ENCODE assay signal across 27 mouse cellular contexts in the genomic region with DNA sequence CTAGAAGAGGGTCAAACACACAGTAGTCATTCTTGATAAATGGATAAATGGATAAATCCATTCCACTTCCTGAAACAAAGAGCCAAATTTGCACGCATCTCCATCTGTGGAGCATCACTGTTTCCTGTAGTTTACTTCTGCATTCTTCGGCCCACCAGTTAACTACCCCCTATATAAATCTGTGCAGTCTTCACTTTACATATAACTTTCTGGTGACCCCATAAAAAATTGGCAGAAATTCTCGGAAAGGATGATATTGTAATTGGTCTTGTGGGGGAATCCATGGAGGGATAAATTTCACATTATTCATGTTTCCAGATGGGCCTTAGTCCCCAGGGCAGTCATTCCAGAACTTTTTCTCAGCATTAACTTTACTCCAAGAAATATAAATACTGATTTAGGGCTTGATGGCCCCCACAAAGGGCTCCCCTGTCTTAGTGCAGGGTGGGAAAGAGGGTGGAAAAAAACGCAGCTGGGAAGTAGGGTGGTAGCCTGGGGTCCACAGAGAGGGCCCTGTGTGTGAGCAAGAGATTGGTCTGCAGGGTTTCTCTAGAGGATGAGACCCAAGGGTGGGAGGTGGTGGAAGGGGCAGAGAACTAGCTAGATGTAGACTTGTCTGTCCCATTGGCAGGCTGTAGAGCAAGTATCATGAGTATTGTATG. TPM values are rescaled to one million over a fixed set of nuclear protein-coding genes. Genes with fewer than 3 reads are reported as not detected.
DNase-seq lines count a peak whose midpoint lies in the region; ATAC-seq and TF ChIP-seq lines count a peak whose summit lies in the region.
"Had no signal": no experiment of that assay in that cellular context is flagged by ENCODE, and none has a peak within 500 bp of the region (broad histone marks: within the 10 kb centered on the region; RNA-seq: fewer than 3 reads in every experiment).

No protein-coding gene starts in this region.

- peak overlapping the region; percentile 39 for H3K27ac ChIP-seq in kidney, embryonic 16.5 days (ENCODE audit: low read length)
- H3K27ac ChIP-seq in lung, postnatal 0 days (ENCODE audit: low read length) = peak overlapping the region; percentile 49; the same call in 1 of the 2 replicates
- H3K27ac ChIP-seq in intestine, embryonic 16.5 days (ENCODE audit: low read length) = peak overlapping the region; percentile 36; the same call in 1 of the 2 replicates
- H3K27ac ChIP-seq in stomach, embryonic 16.5 days (ENCODE audit: low read length) = peak overlapping the region; percentile 62
- H3K27ac ChIP-seq: forebrain, embryonic 15.5 days; heart, embryonic 10.5 days; heart, embryonic 15.5 days; hindbrain, embryonic 12.5 days; hindbrain, postnatal 0 days; liver, embryonic 15.5 days; midbrain, embryonic 10.5 days; midbrain, embryonic 15.5 days; neural tube, embryonic 15.5 days had no signal

- no peak overlapping the region for H3K4me3 ChIP-seq in kidney, embryonic 16.5 days (ENCODE audit: low read length)
- H3K4me3 ChIP-seq in lung, postnatal 0 days (ENCODE audit: low read depth, low read length) = no peak overlapping the region
- no peak overlapping the region for H3K4me3 ChIP-seq in lung, adult 2 months (replicated peaks; ENCODE audit: extremely low read depth, low read depth, low read length)
- no peak overlapping the region for H3K4me3 ChIP-seq in intestine, embryonic 16.5 days (ENCODE audit: low read length)
- H3K4me3 ChIP-seq in stomach, embryonic 16.5 days (replicated peaks; ENCODE audit: low read length) = no peak overlapping the region
- H3K4me3 ChIP-seq: forebrain, embryonic 15.5 days; heart, embryonic 10.5 days; heart, embryonic 15.5 days; hindbrain, embryonic 12.5 days; liver, embryonic 15.5 days; midbrain, embryonic 10.5 days; midbrain, embryonic 15.5 days; neural tube, embryonic 15.5 days had no signal

- WGBS in kidney, embryonic 16.5 days = 69% methylated on average over 4 of the region's 4 CpGs
- WGBS in lung, postnatal 0 days = 69% methylated on average over 4 of the region's 4 CpGs
- 70% methylated on average over 4 of the region's 4 CpGs for WGBS in lung, adult 2 months
- 55% methylated on average over 4 of the region's 4 CpGs for WGBS in intestine, embryonic 16.5 days
- WGBS in stomach, embryonic 16.5 days = 45% methylated on average over 4 of the region's 4 CpGs

- TF ChIP-seq POLR2A in lung, adult 2 months (IDR thresholded peaks at IDR 0.05; ENCODE audit: borderline replicate concordance, extremely low read depth, low read depth, low read length) = no peak

- H3K9ac ChIP-seq in kidney, embryonic 16.5 days (replicated peaks; ENCODE audit: low read length) = no peak overlapping the region
- H3K9ac ChIP-seq in lung, postnatal 0 days (replicated peaks; ENCODE audit: low read depth) = no peak overlapping the region
- H3K9ac ChIP-seq in intestine, embryonic 16.5 days (ENCODE audit: low read depth, low read length) = no peak overlapping the region
- no peak overlapping the region for H3K9ac ChIP-seq in stomach, embryonic 16.5 days (ENCODE audit: low read length)
- H3K9ac ChIP-seq: forebrain, embryonic 15.5 days; heart, embryonic 15.5 days; hindbrain, embryonic 12.5 days; liver, embryonic 15.5 days; midbrain, embryonic 15.5 days; neural tube, embryonic 15.5 days had no signal

- no peak overlapping the region for H3K4me2 ChIP-seq in kidney, embryonic 16.5 days (replicated peaks; ENCODE audit: low read depth, low read length)
- H3K4me2 ChIP-seq in lung, postnatal 0 days (replicated peaks; ENCODE audit: low read depth, low read length) = no peak overlapping the region
- H3K4me2 ChIP-seq in intestine, embryonic 16.5 days (ENCODE audit: low read depth, low read length) = no peak overlapping the region
- H3K4me2 ChIP-seq in stomach, embryonic 16.5 days (ENCODE audit: low read depth, low read length) = no peak overlapping the region
- H3K4me2 ChIP-seq: forebrain, embryonic 15.5 days; heart, embryonic 15.5 days; hindbrain, embryonic 12.5 days; liver, embryonic 15.5 days; midbrain, embryonic 15.5 days; neural tube, embryonic 15.5 days had no signal

- no peak for TF ChIP-seq CTCF in lung, postnatal 0 days (IDR thresholded peaks at IDR 0.05)
- TF ChIP-seq CTCF in lung, adult 2 months (IDR thresholded peaks at IDR 0.05; ENCODE audit: insufficient read depth, low read length) = no peak

- ATAC-seq in kidney, embryonic 16.5 days (ENCODE audit: low FRiP score, low TSS enrichment) = peak; percentile 75; the same call in 1 of the 2 replicates
- no peak for ATAC-seq in lung, postnatal 0 days
- ATAC-seq in intestine, embryonic 16.5 days = peak; percentile 53
- ATAC-seq in stomach, embryonic 16.5 days (ENCODE audit: insufficient read depth, low FRiP score) = peak; percentile 64; the same call in 1 of the 2 replicates
- ATAC-seq: forebrain, embryonic 15.5 days; hindbrain, postnatal 0 days; midbrain, embryonic 15.5 days had no signal

- 0 out of 2 replicates have a peak, but pooled peaks cover 4% of the 10 kb centered on the region for H3K4me1 ChIP-seq in kidney, embryonic 16.5 days (ENCODE audit: insufficient read depth, low read length)
- H3K4me1 ChIP-seq in lung, postnatal 0 days (ENCODE audit: insufficient read depth, low read depth, low read length) = no peaks in the 10 kb centered on the region
- no peaks in the 10 kb centered on the region for H3K4me1 ChIP-seq in lung, adult 2 months (ENCODE audit: control insufficient read depth, insufficient read depth, low read length)
- H3K4me1 ChIP-seq in intestine, embryonic 16.5 days (ENCODE audit: control insufficient read depth, insufficient read depth, low read length) = peaks cover 3% of the 10 kb centered on the region; the same call in 1 of the 2 replicates
- H3K4me1 ChIP-seq in stomach, embryonic 16.5 days (ENCODE audit: control insufficient read depth, insufficient read depth, low read length) = peaks cover 11% of the 10 kb centered on the region
- H3K4me1 ChIP-seq: heart, embryonic 10.5 days; hindbrain, embryonic 12.5 days; midbrain, embryonic 10.5 days; midbrain, embryonic 15.5 days; neural tube, embryonic 15.5 days had no signal

- no peaks in the 10 kb centered on the region for H3K9me3 ChIP-seq in kidney, embryonic 16.5 days (ENCODE audit: low read length)
- H3K9me3 ChIP-seq in lung, postnatal 0 days (ENCODE audit: low read length) = no peaks in the 10 kb centered on the region
- H3K9me3 ChIP-seq in intestine, embryonic 16.5 days (ENCODE audit: control insufficient read depth, low read length) = no peaks in the 10 kb centered on the region
- no peaks in the 10 kb centered on the region for H3K9me3 ChIP-seq in stomach, embryonic 16.5 days (replicated peaks; ENCODE audit: control insufficient read depth, low read length)
- H3K9me3 ChIP-seq: forebrain, embryonic 15.5 days; heart, embryonic 10.5 days; heart, embryonic 15.5 days; hindbrain, embryonic 12.5 days; liver, embryonic 15.5 days; midbrain, embryonic 10.5 days; midbrain, embryonic 15.5 days; neural tube, embryonic 15.5 days had no signal

- H3K36me3 ChIP-seq in kidney, embryonic 16.5 days (ENCODE audit: insufficient read depth, low read length) = no peaks in the 10 kb centered on the region
- H3K36me3 ChIP-seq in lung, postnatal 0 days (ENCODE audit: insufficient read depth, low read length) = no peaks in the 10 kb centered on the region
- H3K36me3 ChIP-seq in intestine, embryonic 16.5 days (ENCODE audit: control insufficient read depth, insufficient read depth, low read length) = no peaks in the 10 kb centered on the region
- no peaks in the 10 kb centered on the region for H3K36me3 ChIP-seq in stomach, embryonic 16.5 days (ENCODE audit: control insufficient read depth, insufficient read depth, low read length)
- H3K36me3 ChIP-seq: forebrain, embryonic 15.5 days; heart, embryonic 10.5 days; heart, embryonic 15.5 days; hindbrain, embryonic 12.5 days; liver, embryonic 15.5 days; midbrain, embryonic 10.5 days; midbrain, embryonic 15.5 days; neural tube, embryonic 15.5 days had no signal

- no peak for DNase-seq in kidney, postnatal 4 days
- DNase-seq in lung, postnatal 0 days (ENCODE audit: low spot score) = no peak
- no peak for DNase-seq in lung, adult 2 months
- no peak for DNase-seq in left cerebral cortex, adult 8-10 months (ENCODE audit: low spot score in 2 of 2)
- DNase-seq: adrenal gland, postnatal 36 days; B cell, adult 2 months; cerebellum, adult 18-20 months; cerebellum, postnatal 10 days; gastrocnemius, postnatal 25 days; kidney, adult 8-10 months; layer of hippocampus, adult 9-11 months; liver; retina, postnatal 1 day; right cerebral cortex, postnatal 14 days; thymus, postnatal 4 days had no signal

- H3K27me3 ChIP-seq in kidney, embryonic 16.5 days (ENCODE audit: insufficient read depth, low read length) = no peaks in the 10 kb centered on the region
- no peaks in the 10 kb centered on the region for H3K27me3 ChIP-seq in lung, postnatal 0 days (replicated peaks; ENCODE audit: insufficient read depth, low read length)
- H3K27me3 ChIP-seq in intestine, embryonic 16.5 days (replicated peaks; ENCODE audit: control insufficient read depth, insufficient read depth, low read length) = no peaks in the 10 kb centered on the region
- no peaks in the 10 kb centered on the region for H3K27me3 ChIP-seq in stomach, embryonic 16.5 days (ENCODE audit: control insufficient read depth, insufficient read depth, low read length)
- H3K27me3 ChIP-seq: forebrain, embryonic 15.5 days; heart, embryonic 15.5 days; hindbrain, embryonic 12.5 days; liver, embryonic 15.5 days; midbrain, embryonic 15.5 days had no signal

- no peak for TF ChIP-seq EP300 in lung, postnatal 0 days (IDR thresholded peaks at IDR 0.05)

RNA-seq across cellular contexts. Expression of gene Cbr4, which starts 58.6 kb away (rescaled TPM):
- polyA plus RNA-seq in kidney, embryonic 16.5 days (2015; fragmentation: Nextera tagmentation; extraction: Ambion mirVana) = 32.5 and 34.1 TPM in 2 replicates
- polyA plus RNA-seq in lung, postnatal 0 days (2015; fragmentation: Nextera tagmentation; extraction: Ambion mirVana) = 33.2 and 37.7 TPM in 2 replicates
- polyA plus RNA-seq in lung, adult 2 months (2012; rRNA removed) = 3.6 and 5.6 TPM in 2 replicates
- 36.7 and 38.7 TPM in 2 replicates for polyA plus RNA-seq in intestine, embryonic 16.5 days (2015; fragmentation: Nextera tagmentation; extraction: Ambion mirVana)
- polyA plus RNA-seq in stomach, embryonic 16.5 days (2015; fragmentation: Nextera tagmentation; extraction: Ambion mirVana) = 30.8 and 31.9 TPM in 2 replicates
- 10 to 100 TPM; 24.7 to 29.7 (median 26.5) TPM for total RNA-seq in left cerebral cortex, adult 8-10 months (2022)
